Mouse (Mus musculus) bone marrow macrophage, adult 2 months (primary cell): Measurements from ENCODE around the gene Olfr968.

Experiments used
- CTCF ChIP-seq: IDR thresholded peaks from 2 replicates; pipeline ENCODE4 v1.5.1; 2012; ENCODE audit warnings: low read depth, mild to moderate bottlenecking, low read length, moderate library complexity
- POLR2A ChIP-seq: IDR thresholded peaks from 2 replicates; pipeline ENCODE4 v1.6.1; 2012; ENCODE audit warnings: mild to moderate bottlenecking, low read depth, low read length, borderline replicate concordance

GRCm38 (mm10) chr9:39740741-39741140, 42.3 kb downstream of the Olfr968 start:
- TF ChIP-seq CTCF, result no peak
- TF ChIP-seq POLR2A, result no peak
